Mouse (Mus musculus) gastrocnemius, postnatal 4 days (tissue): Measurements from ENCODE around the gene Fndc3b. TPM values are rescaled to one million over a fixed set of nuclear protein-coding genes. Genes with fewer than 3 reads are reported as not detected.
"Not testable (repeated sequence)": the region's sequence is repeated elsewhere in the genome, so short reads cannot be mapped to it uniquely, and the experiment has no call there.

ENCODE experiments used
- DNase-seq, 2 experiments: peaks; one replicate each; pipeline ENCODE4 v3.0.0; 2021 to 2022; ENCODE audit warnings: low spot score in 2 of 2, mixed read lengths in 2 of 2
- total RNA-seq, 2 experiments: library from RNA; stranded (reverse); gene quantifications; 2 replicates each; pipeline ENCODE4 v1.2.3; 2021

The Fndc3b gene
- total RNA-seq, 2 experiments from 2014 or later, result 74.2 to 80.7 TPM

DNA sequence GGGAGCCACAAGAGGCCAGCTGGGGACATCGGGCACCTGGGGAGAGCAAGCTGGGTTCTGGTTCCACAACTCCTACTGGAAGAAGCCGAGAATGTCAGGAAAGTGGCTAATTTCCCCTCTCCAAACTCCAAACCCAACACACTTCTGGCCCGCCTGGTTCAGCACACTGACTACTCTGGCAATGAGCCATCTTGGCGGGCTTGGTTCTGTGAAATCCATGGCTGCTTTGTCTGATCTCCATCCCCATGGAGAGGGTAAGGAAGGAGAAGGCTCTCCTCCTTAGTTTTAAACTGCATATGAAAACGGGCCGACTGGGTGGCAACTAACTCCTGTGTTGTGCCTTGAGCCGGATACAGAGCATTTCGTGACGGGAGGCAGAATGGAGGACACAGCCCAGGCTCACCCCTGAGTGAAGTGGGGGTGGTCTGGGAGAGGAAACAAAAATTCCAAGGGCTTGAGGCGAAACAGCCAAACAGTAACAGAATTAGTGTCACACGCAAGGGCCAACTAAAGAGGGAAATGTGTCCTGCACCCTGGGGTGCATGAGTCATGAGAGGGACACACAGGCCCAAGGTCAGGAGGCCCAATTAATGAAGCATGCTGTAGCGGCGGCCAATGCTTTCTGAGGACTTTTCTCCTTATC, 280.4 kb downstream of the Fndc3b start:
- no peak for DNase-seq

DNA sequence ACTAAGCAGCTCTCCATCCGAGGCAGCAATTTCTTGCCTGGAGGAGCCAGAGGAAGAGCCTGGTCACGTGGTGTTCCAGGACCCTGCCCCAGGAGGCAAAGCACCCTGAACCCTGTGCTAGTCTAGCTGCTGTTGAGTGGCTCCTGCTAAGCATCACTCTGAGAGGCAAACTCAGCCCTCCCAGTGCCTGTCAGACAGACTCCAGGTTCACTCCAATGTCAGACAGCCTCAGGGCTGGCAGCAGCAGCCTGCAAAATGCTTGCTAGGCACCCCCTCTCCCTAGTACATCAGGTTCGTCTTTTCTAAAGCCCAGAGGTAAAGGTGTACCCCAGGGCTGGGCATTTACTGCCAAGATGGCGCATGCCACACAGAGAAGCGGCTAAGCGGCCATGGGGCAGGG, 283.7 kb downstream of the Fndc3b start:
- no peak for DNase-seq

DNA sequence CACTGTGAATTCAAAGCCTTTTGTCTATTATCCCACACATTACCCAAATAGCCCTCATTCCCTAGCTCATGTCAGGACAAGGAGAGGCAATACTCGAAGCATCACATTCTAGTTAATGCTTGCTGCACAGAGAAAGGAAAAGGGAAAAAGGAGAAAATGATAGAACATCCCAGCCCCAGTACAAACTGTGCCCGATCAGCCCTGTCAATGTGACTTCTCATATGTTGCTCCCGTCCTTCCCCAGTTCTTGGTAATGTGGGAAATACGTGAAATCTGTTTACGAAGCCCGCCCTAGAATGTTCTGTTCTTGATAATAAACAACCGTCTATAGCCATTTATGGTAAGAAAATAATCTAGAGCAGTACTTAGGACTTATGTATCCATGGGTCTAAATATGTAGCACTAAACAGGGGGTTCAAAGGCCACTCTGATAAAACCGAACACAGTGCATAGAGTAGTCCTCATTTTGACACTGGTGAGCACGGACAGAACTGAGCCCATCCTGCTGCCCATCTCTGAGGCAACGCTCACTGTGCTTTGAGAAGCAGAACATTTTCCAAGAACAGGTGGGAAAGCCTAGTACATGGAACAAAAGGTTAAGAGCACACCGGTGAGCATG, 286.9 kb downstream of the Fndc3b start:
- no peak for DNase-seq

DNA sequence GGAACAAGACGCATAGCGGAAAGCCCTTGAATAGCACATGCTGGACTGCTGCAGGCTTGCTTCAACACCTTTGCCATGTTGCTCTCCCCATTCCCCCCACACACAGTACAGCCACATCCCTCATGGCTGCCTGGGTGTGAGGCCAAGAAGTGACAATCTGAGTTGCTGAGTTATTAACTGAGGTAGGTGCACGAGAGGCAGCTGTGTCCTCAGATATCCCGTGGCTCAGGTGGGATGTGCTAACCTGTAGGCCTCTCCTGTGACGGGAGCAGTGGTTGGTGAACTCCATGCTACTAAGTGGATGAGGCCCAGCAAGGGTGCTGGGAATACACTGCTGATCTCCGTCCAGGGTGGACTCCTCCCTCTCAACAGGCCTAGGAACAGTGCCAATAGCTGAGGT, 288.6 kb downstream of the Fndc3b start:
- no peak for DNase-seq

GRCm38 (mm10) chr3:27421980-27422379, 289.1 kb downstream of the Fndc3b start:
- no peak for DNase-seq

- DNase-seq, result no peak
Observed at GRCm38 (mm10) chr3:27418602-27419001, 292.5 kb downstream of the Fndc3b start.

GRCm38 (mm10) chr3:27416786-27417185, 294.3 kb downstream of the Fndc3b start:
- DNase-seq, result no peak

DNA sequence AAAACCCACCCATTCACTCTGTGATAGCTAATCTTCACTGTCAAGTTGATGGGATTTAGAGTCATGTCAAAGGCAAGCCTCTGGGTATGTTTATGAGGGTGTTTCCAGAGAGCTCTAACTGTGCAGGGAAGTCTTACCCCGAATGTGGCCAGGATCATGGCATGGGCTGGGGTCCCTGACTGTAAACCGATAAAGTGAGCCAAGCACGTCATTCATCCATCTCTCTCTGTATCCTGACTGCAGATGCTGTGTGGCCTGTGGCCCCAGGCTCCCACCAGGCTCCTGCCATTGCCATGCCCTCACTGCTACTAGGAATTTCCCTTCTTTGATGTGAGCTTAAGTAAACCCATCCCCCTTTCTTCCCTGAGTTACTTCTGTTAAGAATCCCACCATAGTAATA, 297.5 kb downstream of the Fndc3b start:
- no peak for DNase-seq

DNA sequence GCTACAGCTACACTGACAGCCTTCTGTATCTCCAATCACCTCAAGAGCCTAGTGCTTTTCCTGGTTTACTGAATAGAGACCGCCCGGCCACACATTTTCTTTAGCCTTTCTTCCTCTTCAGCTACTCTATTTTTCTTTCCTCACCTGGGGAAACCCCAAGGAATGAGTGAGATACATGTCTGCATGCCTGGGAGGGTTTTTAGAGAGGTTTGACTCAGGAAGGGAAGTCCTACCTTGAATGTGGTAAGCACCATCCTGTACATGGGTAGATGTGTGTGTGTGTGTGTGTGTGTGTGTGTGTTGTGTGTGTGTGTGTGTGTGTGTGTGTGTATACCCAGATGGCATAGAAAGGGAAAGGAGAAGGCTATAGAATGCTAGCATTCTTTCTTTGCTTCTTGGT, 299.8 kb downstream of the Fndc3b start:
- no peak for DNase-seq

DNA sequence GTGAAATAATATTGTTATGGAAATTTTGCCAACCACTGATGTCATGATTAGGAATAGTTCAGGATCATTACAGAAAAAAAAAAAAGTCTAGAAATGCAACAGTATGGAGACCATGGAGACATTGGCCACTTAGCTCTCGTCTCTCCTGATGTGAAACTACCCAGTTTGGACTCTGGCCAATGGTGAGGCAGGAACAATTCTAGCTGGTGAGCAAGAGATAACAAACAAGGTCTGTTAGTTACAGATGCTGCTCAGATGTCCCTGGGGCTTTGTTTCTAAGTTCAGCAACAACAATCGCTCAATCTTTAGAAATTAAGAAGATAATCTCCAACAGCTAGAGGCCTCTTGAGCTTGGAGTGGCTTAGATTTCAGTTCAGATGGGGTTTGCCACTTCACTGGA, 302.5 kb downstream of the Fndc3b start:
- DNase-seq, result no peak

- DNase-seq, result no peak
Observed at GRCm38 (mm10) chr3:27406440-27406839, 304.7 kb downstream of the Fndc3b start.

DNA sequence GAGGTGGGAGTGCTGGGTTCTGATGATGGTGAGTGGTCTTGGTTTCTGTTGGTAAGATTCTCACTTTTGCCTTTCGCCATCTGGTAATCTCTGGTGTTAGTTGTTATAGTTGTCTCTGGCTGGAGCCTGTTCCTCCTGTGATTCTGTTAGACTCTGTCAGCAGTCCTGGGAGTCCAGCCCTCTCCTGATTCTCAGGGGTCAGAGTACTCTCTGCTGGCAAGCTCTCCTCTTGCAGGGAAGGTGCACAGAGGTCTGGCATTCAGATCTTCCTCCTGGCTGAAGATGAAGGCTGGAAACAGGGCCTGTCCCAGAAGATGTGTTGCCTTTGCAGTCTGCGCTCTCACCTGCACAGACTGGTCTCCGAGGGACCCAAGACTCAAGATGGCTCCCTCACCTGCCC, 310.1 kb downstream of the Fndc3b start:
- DNase-seq, result not testable (repeated sequence)

- no peak for DNase-seq
Observed at GRCm38 (mm10) chr3:27389923-27390322, 321.2 kb downstream of the Fndc3b start.

DNA sequence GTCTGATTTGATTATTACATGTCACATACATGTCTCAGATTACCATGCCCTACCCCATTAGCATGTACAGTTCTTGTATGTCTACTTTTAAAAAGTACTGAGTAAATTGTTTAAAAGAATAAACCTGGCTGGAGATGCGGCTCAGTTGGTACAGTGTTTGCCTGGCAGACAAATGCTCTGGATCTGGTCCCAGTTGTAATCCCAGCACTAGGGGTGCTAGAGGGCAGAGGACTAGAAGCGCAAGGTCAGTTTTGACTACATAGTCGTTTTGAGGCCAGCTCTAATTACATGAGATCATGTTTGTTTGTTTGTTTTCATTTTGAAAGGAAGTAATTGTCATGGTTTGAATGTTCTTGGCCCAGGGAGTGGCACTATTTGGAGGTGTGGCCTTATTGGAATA, 326.3 kb downstream of the Fndc3b start:
- no peak for DNase-seq

GRCm38 (mm10) chr3:27377935-27378334, 333.2 kb downstream of the Fndc3b start:
- DNase-seq, result no peak

DNA sequence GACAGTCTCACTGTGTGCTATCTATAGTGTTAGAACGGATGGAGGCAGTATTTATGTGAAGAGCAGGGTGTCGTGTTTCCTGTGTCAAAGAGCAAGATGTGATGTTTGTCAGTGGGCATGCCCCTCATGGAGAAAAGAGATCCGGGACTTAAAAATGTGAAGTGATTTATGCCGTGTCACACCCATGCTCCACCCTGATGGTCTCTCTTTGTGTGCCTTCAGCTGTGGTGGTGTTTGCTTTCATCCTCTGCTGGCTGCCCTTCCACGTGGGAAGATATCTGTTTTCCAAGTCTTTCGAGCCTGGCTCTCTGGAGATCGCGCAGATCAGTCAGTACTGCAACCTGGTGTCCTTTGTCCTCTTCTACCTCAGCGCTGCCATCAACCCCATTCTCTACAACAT, 336.7 kb downstream of the Fndc3b start:
- no peak for DNase-seq

GRCm38 (mm10) chr3:27371725-27372650, 339.1 kb downstream of the Fndc3b start:
- DNase-seq, result no peak

GRCm38 (mm10) chr3:27371276-27371621, 339.9 kb downstream of the Fndc3b start, which contains the start of gene Ghsr:
Gene Ghsr (plus strand): TSS chr3:27371351.
- DNase-seq, result no peak

DNA sequence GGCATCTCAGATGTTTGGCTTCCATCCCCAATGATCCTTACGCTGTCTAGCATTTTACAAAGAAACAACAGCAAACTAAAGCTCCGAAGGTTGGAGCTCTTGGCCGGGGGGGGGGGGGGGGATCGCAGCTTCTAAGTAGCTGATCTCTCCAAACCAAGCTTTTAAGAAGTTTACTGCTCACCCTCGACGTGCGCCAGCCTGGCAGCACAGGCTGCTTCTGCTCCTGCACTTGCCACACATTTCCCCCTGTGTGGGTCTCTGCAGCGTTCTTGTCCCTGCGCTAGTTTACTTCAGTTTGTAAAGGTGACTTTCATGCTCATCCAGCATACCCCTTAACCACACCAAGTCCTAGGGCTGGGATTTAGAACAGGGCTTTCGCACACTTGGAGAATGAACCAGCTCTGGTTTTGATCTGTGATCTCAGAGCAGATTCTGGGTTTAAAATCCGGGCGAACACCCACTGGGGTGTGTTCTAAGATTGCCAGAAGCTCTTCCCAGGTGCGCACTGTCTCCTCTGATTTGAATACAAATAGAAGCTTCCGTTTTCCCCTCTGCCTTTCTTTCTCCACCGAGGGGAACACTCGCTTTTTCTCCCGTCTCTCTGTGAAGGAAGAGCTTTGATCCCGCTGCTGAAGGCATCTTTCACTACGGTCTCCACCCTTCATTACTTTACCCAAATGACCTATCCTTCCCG, 340.4 kb downstream of the Fndc3b start:
- DNase-seq, result no peak

DNA sequence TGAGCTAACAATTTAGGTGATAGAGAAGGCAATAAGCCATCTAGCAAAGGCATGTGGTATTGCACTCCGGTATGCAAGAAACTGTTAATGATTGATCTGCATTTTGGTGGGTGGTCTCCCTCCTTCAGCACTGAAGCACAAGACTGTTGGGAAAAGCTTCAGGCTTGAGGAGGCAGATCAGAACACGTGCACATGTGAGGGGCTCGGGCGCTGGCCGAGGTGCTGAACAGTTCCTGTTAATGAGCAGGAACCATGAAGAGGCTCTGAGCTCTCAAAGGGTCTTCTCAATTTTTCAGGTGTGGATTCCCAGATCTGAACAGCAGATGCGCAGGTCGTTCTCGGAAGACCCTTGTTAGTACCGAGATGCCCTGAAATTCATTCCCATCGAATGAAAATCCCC, 341.0 kb downstream of the Fndc3b start:
- DNase-seq, result peak in 1 of 2 experiments; percentile 55
